Mouse (Mus musculus) lung, adult 2 months (tissue): ENCODE results near the gene Col8a2.
A peak's percentile ranks its signal among the peaks of the same experiment; 100 is the strongest.

Experiments
- CTCF ChIP-seq: fragments of 200-500 bp; IDR thresholded peaks from 2 replicates; pipeline ENCODE4 v1.5.1; 2011; ENCODE audit warnings: mild to moderate bottlenecking, low read length, control low read depth; ENCODE audit not compliant: insufficient read depth
- POLR2A ChIP-seq: fragments of 200-500 bp; IDR thresholded peaks from 2 replicates; pipeline ENCODE4 v1.6.1; 2011; ENCODE audit warnings: low read depth, mild to moderate bottlenecking, control low read depth, low read length, borderline replicate concordance; ENCODE audit errors: extremely low read depth

- TF ChIP-seq CTCF (0 out of 2 replicates have a peak, but pooled peaks have one; percentile 7), POLR2A (no peak)
These were observed 22.8 kb downstream of the Col8a2 start for GRCm38 (mm10) chr4:126309211-126309921.
